Mouse (Mus musculus): ENCODE measurements around the gene Spint5. TPM values are rescaled to one million over a fixed set of nuclear protein-coding genes. Genes with fewer than 3 reads are reported as not detected.

Spint5 gene
- total RNA-seq, 2 experiments from 2014 or later: not detected

DNA sequence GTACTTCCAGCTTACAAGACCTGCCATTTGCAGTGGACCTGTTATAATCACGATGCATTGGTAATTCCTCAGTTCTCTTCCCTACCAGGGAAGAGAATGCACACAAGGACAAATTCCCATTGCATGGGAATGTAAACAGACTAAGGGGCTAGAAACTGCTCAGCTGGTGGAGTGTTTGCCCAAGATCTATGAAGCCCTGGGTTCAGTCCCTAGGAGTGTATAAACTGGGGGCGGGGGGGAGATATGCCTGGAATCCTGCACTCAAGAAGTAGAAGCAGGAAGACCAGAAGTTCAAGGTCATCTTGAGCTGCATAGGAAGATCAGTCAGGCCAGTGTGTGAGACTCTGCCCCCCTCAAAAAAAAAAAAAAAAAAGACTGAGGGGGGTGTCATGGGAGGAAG lies 18.2 kb downstream of the Spint5 start:
- no peak for ATAC-seq (replicated peaks; ENCODE audit: low FRiP score, low TSS enrichment, poor library complexity, severe bottlenecking)

GRCm38 (mm10) chr2:164734839-164735238 lies 19.7 kb downstream of the Spint5 start:
- no peak for ATAC-seq (replicated peaks; ENCODE audit: low FRiP score, low TSS enrichment, poor library complexity, severe bottlenecking)

DNA sequence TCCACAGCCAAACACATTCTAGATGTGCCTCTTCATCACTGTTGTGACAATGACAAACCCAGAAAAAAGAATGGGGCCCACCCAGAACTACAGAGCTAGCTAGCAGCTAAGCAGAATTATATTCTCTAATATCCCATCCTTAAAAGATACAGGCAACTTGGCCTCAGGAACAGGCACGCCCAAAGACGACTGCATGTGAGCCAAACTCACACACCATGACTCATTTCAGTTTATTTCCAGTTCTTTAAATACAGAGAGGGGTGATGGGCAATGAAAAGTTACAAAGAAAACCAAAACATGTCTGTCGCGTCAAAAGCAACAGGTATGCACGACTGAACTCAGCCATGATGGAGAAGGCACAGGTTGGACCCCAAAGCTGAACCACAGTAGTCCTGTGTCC lies 20.3 kb downstream of the Spint5 start:
- ATAC-seq (replicated peaks; ENCODE audit: low FRiP score, low TSS enrichment, poor library complexity, severe bottlenecking): no peak

DNA sequence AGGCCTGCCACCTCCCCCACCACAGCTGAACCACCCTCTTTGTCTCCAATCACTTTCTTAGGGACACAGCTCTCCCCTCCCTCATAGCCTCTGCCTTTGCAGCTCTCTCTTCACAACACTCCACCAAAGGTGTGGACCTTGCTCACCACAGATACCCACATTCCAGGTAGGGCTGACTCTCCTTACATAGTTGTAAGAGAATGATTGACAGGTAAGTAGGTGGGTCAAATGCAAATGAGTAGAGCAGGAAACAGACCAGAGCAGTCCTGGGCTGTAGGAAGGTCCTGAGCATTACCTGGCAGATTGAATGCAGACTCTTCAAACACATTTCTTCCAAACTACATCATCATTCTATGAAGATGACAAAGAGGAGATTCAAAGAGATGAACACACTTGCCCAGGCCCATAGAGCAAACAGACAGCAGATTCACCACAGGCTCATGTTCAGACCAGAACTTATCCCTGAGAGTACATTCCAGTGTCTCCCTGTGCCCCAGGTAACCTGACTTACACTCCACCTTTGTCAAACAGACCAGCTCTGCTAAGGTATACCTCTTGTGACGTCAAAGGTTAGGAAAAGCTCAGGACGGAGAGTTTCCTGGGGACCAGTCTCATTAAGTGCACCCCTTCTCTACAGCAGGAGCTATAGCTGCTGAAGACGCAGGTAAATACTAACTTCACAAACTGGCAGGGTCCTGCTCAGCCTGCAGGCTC lies 22.4 kb downstream of the Spint5 start:
- no peak for ATAC-seq (replicated peaks; ENCODE audit: low FRiP score, low TSS enrichment, poor library complexity, severe bottlenecking)

DNA sequence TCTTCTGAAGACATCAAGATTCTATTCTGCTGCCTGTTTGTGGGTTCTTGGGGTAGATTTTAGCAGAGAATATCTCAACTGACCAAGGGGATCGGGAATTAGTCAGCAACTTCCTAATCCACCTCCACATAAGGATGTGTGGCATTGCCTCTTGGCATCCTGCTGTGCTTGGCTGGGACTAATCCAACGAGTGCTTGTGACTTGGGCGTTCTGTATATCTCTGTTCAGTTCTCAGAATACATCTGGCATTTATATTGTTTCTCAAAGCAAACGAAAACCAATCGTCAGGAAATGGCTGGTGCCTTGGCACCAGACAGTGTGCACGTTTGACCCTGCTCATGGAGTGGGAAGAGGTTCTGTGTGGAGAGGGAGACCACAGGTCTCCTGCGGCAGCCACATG lies 24.8 kb downstream of the Spint5 start:
- ATAC-seq (replicated peaks; ENCODE audit: low FRiP score, low TSS enrichment, poor library complexity, severe bottlenecking): no peak

DNA sequence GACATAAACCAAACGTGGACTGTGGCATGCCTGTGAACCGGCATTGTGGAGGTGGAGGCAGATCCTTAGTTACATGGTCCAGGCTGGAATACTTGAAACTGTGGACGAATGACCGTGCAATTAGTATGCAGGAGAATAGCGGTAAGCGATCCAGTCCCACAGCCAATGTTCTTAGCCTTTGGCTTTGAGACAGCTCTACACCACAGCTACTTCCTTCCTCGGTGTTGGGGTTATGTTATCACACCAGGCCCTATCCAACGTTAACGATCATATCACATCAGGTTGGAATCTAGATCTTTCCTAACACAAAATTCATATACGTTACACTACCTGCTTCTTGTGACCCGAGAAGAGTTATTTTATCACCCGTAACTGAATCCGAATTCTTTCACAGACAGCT lies 29.9 kb downstream of the Spint5 start:
- no peak for ATAC-seq (replicated peaks; ENCODE audit: low FRiP score, low TSS enrichment, poor library complexity, severe bottlenecking)

GRCm38 (mm10) chr2:164745843-164746479 lies 30.9 kb downstream of the Spint5 start, which contains the start of the genes Wfdc3 and Dnttip1:
Gene Wfdc3, minus strand, starts transcription at chr2:164745931.
Gene Dnttip1, plus strand, starts transcription at chr2:164745983.
- peak; percentile 84 for ATAC-seq (replicated peaks; ENCODE audit: low FRiP score, low TSS enrichment, poor library complexity, severe bottlenecking)

GRCm38 (mm10) chr2:164746693-164747092 lies 31.6 kb downstream of the Spint5 start:
- ATAC-seq (replicated peaks; ENCODE audit: low FRiP score, low TSS enrichment, poor library complexity, severe bottlenecking): 0 out of 2 replicates have a peak, but pooled peaks have one; percentile 28

DNA sequence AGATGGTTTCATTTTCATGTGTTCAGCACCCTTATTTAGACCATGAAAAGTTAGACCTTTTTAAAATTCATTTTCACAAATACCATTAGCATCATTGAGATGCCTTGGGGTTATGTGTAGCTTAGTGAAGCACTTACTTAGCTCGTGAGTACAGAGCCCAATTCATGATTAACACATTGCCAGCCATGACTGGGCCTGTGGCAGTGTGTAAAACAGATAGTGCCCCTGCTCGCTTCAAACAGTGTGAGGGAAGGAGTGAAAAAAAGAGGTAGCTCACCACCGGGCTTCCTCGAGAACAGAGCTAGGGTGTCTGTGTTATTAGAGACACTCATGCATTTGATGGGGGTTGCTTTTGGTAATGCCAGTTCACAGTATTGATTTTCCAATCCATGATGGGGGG lies 33.1 kb downstream of the Spint5 start:
- ATAC-seq (replicated peaks; ENCODE audit: low FRiP score, low TSS enrichment, poor library complexity, severe bottlenecking): no peak

DNA sequence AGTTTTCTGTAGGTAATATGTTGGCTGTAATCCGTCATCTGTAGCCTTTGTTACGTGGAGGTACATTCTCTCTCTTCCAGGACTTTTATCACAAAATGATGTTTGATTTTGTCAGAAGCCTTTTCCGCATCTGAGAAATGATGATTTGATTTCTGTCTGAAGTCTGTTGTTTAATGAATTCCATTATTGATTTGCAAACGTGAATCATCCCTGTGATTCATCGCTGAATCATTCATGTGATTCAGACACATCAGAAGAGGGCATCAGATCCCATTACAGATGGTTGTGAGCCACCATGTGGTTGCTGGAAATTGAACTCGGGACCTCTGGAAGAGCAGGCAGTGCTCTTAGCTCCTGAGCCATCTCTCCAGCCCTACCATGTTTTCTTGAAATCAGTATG lies 33.9 kb downstream of the Spint5 start:
- ATAC-seq (replicated peaks; ENCODE audit: low FRiP score, low TSS enrichment, poor library complexity, severe bottlenecking): no peak

- no peak for ATAC-seq (replicated peaks; ENCODE audit: low FRiP score, low TSS enrichment, poor library complexity, severe bottlenecking)
Measured at GRCm38 (mm10) chr2:164752454-164752853, 37.3 kb downstream of the Spint5 start.

- ATAC-seq (replicated peaks; ENCODE audit: low FRiP score, low TSS enrichment, poor library complexity, severe bottlenecking): no peak
Measured at GRCm38 (mm10) chr2:164754105-164754504, 39.0 kb downstream of the Spint5 start.

- no peak for ATAC-seq (replicated peaks; ENCODE audit: low FRiP score, low TSS enrichment, poor library complexity, severe bottlenecking)
Measured at GRCm38 (mm10) chr2:164754800-164755199, 39.7 kb downstream of the Spint5 start.

- no peak for ATAC-seq (replicated peaks; ENCODE audit: low FRiP score, low TSS enrichment, poor library complexity, severe bottlenecking)
Measured at GRCm38 (mm10) chr2:164757841-164758240, 42.7 kb downstream of the Spint5 start.

GRCm38 (mm10) chr2:164758692-164759091 lies 43.6 kb downstream of the Spint5 start:
- no peak for ATAC-seq (replicated peaks; ENCODE audit: low FRiP score, low TSS enrichment, poor library complexity, severe bottlenecking)

GRCm38 (mm10) chr2:164760059-164760833 lies 45.1 kb downstream of the Spint5 start:
- peak; percentile 72 for ATAC-seq (replicated peaks; ENCODE audit: low FRiP score, low TSS enrichment, poor library complexity, severe bottlenecking)

DNA sequence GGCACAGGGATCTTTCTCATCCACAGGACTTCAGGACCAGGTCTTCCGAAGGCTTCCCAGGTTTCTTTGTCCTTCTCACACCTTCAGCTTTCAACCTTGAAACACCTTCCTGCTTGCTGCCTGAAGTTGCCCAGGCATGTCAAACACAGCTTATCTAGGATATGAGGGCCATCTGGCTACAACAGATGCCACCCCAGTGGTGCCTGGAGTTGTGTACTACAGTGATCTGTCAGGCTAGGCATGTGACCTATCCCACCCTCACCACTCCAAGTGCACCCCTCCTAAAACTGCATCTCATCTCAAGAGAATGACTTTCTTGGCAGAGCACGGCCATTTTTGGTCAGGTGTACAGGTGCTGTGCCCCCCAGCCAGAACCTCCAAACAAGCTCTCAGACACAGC lies 46.4 kb downstream of the Spint5 start:
- peak; percentile 85 for ATAC-seq (replicated peaks; ENCODE audit: low FRiP score, low TSS enrichment, poor library complexity, severe bottlenecking)

DNA sequence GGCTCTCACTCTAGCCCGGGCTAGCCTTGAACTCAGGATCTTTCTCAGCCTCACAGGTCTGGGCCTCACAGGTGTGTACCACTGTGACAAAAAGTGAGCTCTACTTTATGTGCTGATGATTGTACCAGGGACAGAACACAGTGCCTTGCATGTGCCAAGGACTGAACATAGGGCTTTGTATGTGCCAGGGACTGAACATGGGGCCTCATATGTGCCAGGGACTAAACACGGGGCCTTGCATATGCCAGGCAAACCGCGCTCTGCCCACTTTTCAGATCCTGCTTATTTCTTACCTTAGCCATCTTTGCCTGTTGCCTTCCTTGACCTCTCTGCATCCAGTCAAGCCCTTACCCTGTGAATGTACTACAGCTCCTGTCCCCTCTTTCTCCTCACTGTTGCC lies 46.9 kb downstream of the Spint5 start:
- ATAC-seq (replicated peaks; ENCODE audit: low FRiP score, low TSS enrichment, poor library complexity, severe bottlenecking): no peak

GRCm38 (mm10) chr2:164762593-164762992 lies 47.5 kb downstream of the Spint5 start:
- ATAC-seq (replicated peaks; ENCODE audit: low FRiP score, low TSS enrichment, poor library complexity, severe bottlenecking): no peak

DNA sequence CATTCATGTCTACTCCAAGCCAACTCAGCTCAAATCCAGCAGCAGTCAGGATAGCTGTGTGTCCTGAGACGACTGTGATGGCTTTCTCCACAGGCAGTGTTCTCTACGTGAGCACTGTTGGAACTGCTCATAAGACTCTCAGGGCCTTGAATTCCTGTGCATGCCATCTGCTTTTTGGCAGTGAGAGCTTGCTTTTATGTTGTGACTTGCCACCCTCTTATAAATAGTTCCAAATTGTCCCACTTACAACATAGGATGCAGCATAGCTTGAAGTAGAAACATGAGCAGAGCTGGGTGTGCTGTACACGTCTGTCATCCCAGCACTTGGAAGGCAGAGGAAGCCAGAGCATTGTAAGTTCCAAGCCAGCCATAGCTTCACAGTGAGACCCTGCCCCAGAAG lies 50.7 kb downstream of the Spint5 start:
- no peak for ATAC-seq (replicated peaks; ENCODE audit: low FRiP score, low TSS enrichment, poor library complexity, severe bottlenecking)

Data from megakaryocyte-erythroid progenitor cell, adult 5-6 weeks (primary cell).